Mouse (Mus musculus) limb, embryonic 12.5 days (tissue): ENCODE measurements around the gene Lrrc4. TPM values are rescaled to one million over a fixed set of nuclear protein-coding genes. Genes with fewer than 3 reads are reported as not detected.

Experiments
- ATAC-seq: fragments of 200-750 bp; cut with Nextera tagmentation; 2 replicates; pipeline ENCODE4 v1.8.0; 2017; ENCODE audit warnings: low read depth, moderate TSS enrichment; ENCODE audit not compliant: insufficient number of reproducible peaks, insufficient read depth, low FRiP score, low TSS enrichment
- H3K27ac ChIP-seq: fragments of 300-500 bp; sonication (generic); 2 replicates; pipeline ENCODE4 v1.5.1; 2016; ENCODE audit warnings: mild to moderate bottlenecking, moderate library complexity
- H3K27me3 ChIP-seq: fragments of 300-500 bp; sonication (generic); 2 replicates; pipeline ENCODE4 v1.6.1; 2016; ENCODE audit warnings: mild to moderate bottlenecking, moderate library complexity
- H3K36me3 ChIP-seq: fragments of 300-500 bp; sonication (generic); 2 replicates; pipeline ENCODE4 v1.6.1; 2016; ENCODE audit warnings: mild to moderate bottlenecking, moderate library complexity
- H3K4me1 ChIP-seq: fragments of 300-500 bp; sonication (generic); replicated peaks from 2 replicates; pipeline ENCODE4 v1.6.1; 2016
- H3K4me2 ChIP-seq: fragments of 300-500 bp; sonication (generic); 2 replicates; pipeline ENCODE4 v1.6.1; 2016; ENCODE audit warnings: mild to moderate bottlenecking, moderate library complexity
- H3K4me3 ChIP-seq: fragments of 300-500 bp; sonication (generic); replicated peaks from 2 replicates; pipeline ENCODE4 v1.5.1; 2016; ENCODE audit warnings: mild to moderate bottlenecking
- H3K9ac ChIP-seq: fragments of 300-500 bp; sonication (generic); replicated peaks from 2 replicates; pipeline ENCODE4 v1.6.1; 2016; ENCODE audit warnings: mild to moderate bottlenecking, moderate library complexity
- H3K9me3 ChIP-seq: fragments of 300-500 bp; sonication (generic); 2 replicates; pipeline ENCODE4 v1.6.1; 2016; ENCODE audit warnings: mild to moderate bottlenecking, moderate library complexity
- WGBS: fragments of 180-500 bp; shearing (Covaris S2); methylation state at CpG from one replicate; pipeline ENCODE4 v1.1.7; 2016; 5-methylcytosine and 5-hydroxymethylcytosine counted together
- polyA plus RNA-seq: library from polyadenylated mRNA; unstranded; fragments of >200 nt; fragmentation: Nextera tagmentation; extraction: Ambion mirVana; gene quantifications from 2 replicates; pipeline ENCODE4 v1.2.1, GENCODE M21; 2016

Gene Lrrc4
- polyA plus RNA-seq, 1 experiment from 2014 or later: 0.50 TPM

GRCm38 (mm10) chr6:28669251-28669650, 162.3 kb downstream of the Lrrc4 start:
- Histone ChIP-seq H3K9ac (no peak overlapping the region), H3K4me2 (no peak overlapping the region), H3K4me1 (no peaks in the 10 kb centered on the region), H3K27me3 (no peaks in the 10 kb centered on the region), H3K36me3 (peaks cover 12% of the 10 kb centered on the region; the same call in 1 of the 2 replicates), H3K9me3 (no peaks in the 10 kb centered on the region), H3K4me3 (no peak overlapping the region), H3K27ac (no peak overlapping the region)
- no peak for ATAC-seq
- WGBS: 94% methylated on average over 5 of the region's 5 CpGs

GRCm38 (mm10) chr6:28667586-28667985, 164.0 kb downstream of the Lrrc4 start:
- Histone ChIP-seq H3K9me3 (no peaks in the 10 kb centered on the region), H3K36me3 (peaks cover 12% of the 10 kb centered on the region; the same call in 1 of the 2 replicates), H3K4me1 (no peaks in the 10 kb centered on the region), H3K9ac (no peak overlapping the region), H3K27me3 (no peaks in the 10 kb centered on the region), H3K4me2 (no peak overlapping the region), H3K27ac (no peak overlapping the region), H3K4me3 (no peak overlapping the region)
- WGBS: 92% methylated on average over 1 of the region's 1 CpGs
- no peak for ATAC-seq

- Histone ChIP-seq H3K4me2 (no peak overlapping the region), H3K4me1 (no peaks in the 10 kb centered on the region), H3K9ac (no peak overlapping the region), H3K27me3 (no peaks in the 10 kb centered on the region), H3K27ac (no peak overlapping the region), H3K9me3 (no peaks in the 10 kb centered on the region), H3K4me3 (no peak overlapping the region), H3K36me3 (peaks cover 9% of the 10 kb centered on the region; the same call in 1 of the 2 replicates)
- 90% methylated on average over 3 of the region's 3 CpGs for WGBS
- ATAC-seq: no peak
Measured at GRCm38 (mm10) chr6:28664716-28665115, 166.8 kb downstream of the Lrrc4 start.

- Histone ChIP-seq H3K9ac (no peak overlapping the region), H3K27me3 (no peaks in the 10 kb centered on the region), H3K4me3 (no peak overlapping the region), H3K4me2 (no peak overlapping the region), H3K36me3 (no peaks in the 10 kb centered on the region), H3K4me1 (no peaks in the 10 kb centered on the region), H3K9me3 (no peaks in the 10 kb centered on the region), H3K27ac (no peak overlapping the region)
- 90% methylated on average over 5 of the region's 5 CpGs for WGBS
- ATAC-seq: no peak
Measured at GRCm38 (mm10) chr6:28663670-28664069, 167.9 kb downstream of the Lrrc4 start.

GRCm38 (mm10) chr6:28663004-28663403, 168.5 kb downstream of the Lrrc4 start:
- Histone ChIP-seq H3K27me3 (no peaks in the 10 kb centered on the region), H3K9ac (no peak overlapping the region), H3K4me2 (no peak overlapping the region), H3K27ac (no peak overlapping the region), H3K9me3 (no peaks in the 10 kb centered on the region), H3K36me3 (no peaks in the 10 kb centered on the region), H3K4me3 (no peak overlapping the region), H3K4me1 (no peaks in the 10 kb centered on the region)
- WGBS: 89% methylated on average over 3 of the region's 3 CpGs
- no peak for ATAC-seq

- H3K27me3 ChIP-seq: no peaks in the 10 kb centered on the region
- H3K4me1 ChIP-seq: no peaks in the 10 kb centered on the region
- no peak overlapping the region for H3K4me3 ChIP-seq
- ATAC-seq: no peak
- H3K36me3 ChIP-seq: no peaks in the 10 kb centered on the region
- H3K9me3 ChIP-seq: no peaks in the 10 kb centered on the region
- H3K27ac ChIP-seq: no peak overlapping the region
- 94% methylated on average over 5 of the region's 5 CpGs for WGBS
- no peak overlapping the region for H3K9ac ChIP-seq
- no peak overlapping the region for H3K4me2 ChIP-seq
Measured at GRCm38 (mm10) chr6:28656511-28656910, 175.0 kb downstream of the Lrrc4 start.

- Histone ChIP-seq H3K27ac (no peak overlapping the region), H3K4me2 (no peak overlapping the region), H3K27me3 (no peaks in the 10 kb centered on the region), H3K4me3 (no peak overlapping the region), H3K9ac (no peak overlapping the region), H3K36me3 (no peaks in the 10 kb centered on the region), H3K9me3 (no peaks in the 10 kb centered on the region), H3K4me1 (no peaks in the 10 kb centered on the region; the same call in 1 of the 2 replicates)
- ATAC-seq: no peak
Measured at GRCm38 (mm10) chr6:28645231-28645630, 186.3 kb downstream of the Lrrc4 start.

- H3K27ac ChIP-seq: no peak overlapping the region
- no peak overlapping the region for H3K4me3 ChIP-seq
- no peak overlapping the region for H3K9ac ChIP-seq
- H3K4me2 ChIP-seq: no peak overlapping the region
- H3K4me1 ChIP-seq: no peaks in the 10 kb centered on the region; the same call in 1 of the 2 replicates
- no peaks in the 10 kb centered on the region for H3K27me3 ChIP-seq
- H3K9me3 ChIP-seq: no peaks in the 10 kb centered on the region
- no peak for ATAC-seq
- H3K36me3 ChIP-seq: no peaks in the 10 kb centered on the region
- 69% methylated on average over 2 of the region's 2 CpGs for WGBS
Measured at GRCm38 (mm10) chr6:28642909-28643308, 188.6 kb downstream of the Lrrc4 start.

- no peak overlapping the region for H3K9ac ChIP-seq
- H3K27me3 ChIP-seq: no peaks in the 10 kb centered on the region
- WGBS: 95% methylated on average over 5 of the region's 5 CpGs
- no peak overlapping the region for H3K27ac ChIP-seq
- H3K9me3 ChIP-seq: no peaks in the 10 kb centered on the region
- H3K36me3 ChIP-seq: no peaks in the 10 kb centered on the region
- H3K4me2 ChIP-seq: no peak overlapping the region
- no peak overlapping the region for H3K4me3 ChIP-seq
- peaks cover 6% of the 10 kb centered on the region for H3K4me1 ChIP-seq
- no peak for ATAC-seq
Measured at GRCm38 (mm10) chr6:28640088-28640487, 191.5 kb downstream of the Lrrc4 start.

- no peak overlapping the region for H3K4me3 ChIP-seq
- no peak overlapping the region for H3K27ac ChIP-seq
- H3K36me3 ChIP-seq: no peaks in the 10 kb centered on the region
- H3K9me3 ChIP-seq: no peaks in the 10 kb centered on the region
- ATAC-seq: no peak
- peaks cover 13% of the 10 kb centered on the region; the same call in 1 of the 2 replicates for H3K4me1 ChIP-seq
- no peak overlapping the region for H3K9ac ChIP-seq
- H3K27me3 ChIP-seq: no peaks in the 10 kb centered on the region
- H3K4me2 ChIP-seq: no peak overlapping the region
- 71% methylated on average over 6 of the region's 6 CpGs for WGBS
Measured at GRCm38 (mm10) chr6:28635531-28636348, 195.8 kb downstream of the Lrrc4 start.

- H3K36me3 ChIP-seq: no peaks in the 10 kb centered on the region
- no peak for ATAC-seq
- no peak overlapping the region for H3K4me3 ChIP-seq
- no peaks in the 10 kb centered on the region for H3K27me3 ChIP-seq
- no peak overlapping the region for H3K9ac ChIP-seq
- no peak overlapping the region for H3K4me2 ChIP-seq
- peaks cover 13% of the 10 kb centered on the region; the same call in 1 of the 2 replicates for H3K4me1 ChIP-seq
- WGBS: 69% methylated on average over 1 of the region's 1 CpGs
- H3K9me3 ChIP-seq: no peaks in the 10 kb centered on the region
- H3K27ac ChIP-seq: no peak overlapping the region
Measured at GRCm38 (mm10) chr6:28635092-28635491, 196.5 kb downstream of the Lrrc4 start.

GRCm38 (mm10) chr6:28633656-28634055, 197.9 kb downstream of the Lrrc4 start:
- Histone ChIP-seq H3K27ac (no peak overlapping the region), H3K9me3 (no peaks in the 10 kb centered on the region), H3K4me2 (no peak overlapping the region), H3K27me3 (no peaks in the 10 kb centered on the region), H3K4me3 (no peak overlapping the region), H3K36me3 (no peaks in the 10 kb centered on the region), H3K4me1 (peaks cover 13% of the 10 kb centered on the region; the same call in 1 of the 2 replicates), H3K9ac (no peak overlapping the region)
- ATAC-seq: no peak
- 70% methylated on average over 3 of the region's 3 CpGs for WGBS
